Mouse (Mus musculus): ENCODE measurements around the gene Cpsf6. TPM values are rescaled to one million over a fixed set of nuclear protein-coding genes. Genes with fewer than 3 reads are reported as not detected.

The Cpsf6 gene
- polyA plus RNA-seq, 1 experiment from 2014 or later: 150 TPM

- no peak overlapping the region for H3K4me3 ChIP-seq (ENCODE audit: low read depth, low read length)
- no peaks in the 10 kb centered on the region for H3K4me1 ChIP-seq (replicated peaks; ENCODE audit: control insufficient read depth, insufficient read depth, low read length)
- no peaks in the 10 kb centered on the region for H3K9me3 ChIP-seq (ENCODE audit: control insufficient read depth, low read length)
- no peaks in the 10 kb centered on the region for H3K36me3 ChIP-seq (ENCODE audit: control insufficient read depth, insufficient read depth, low read length)
- 89% methylated on average over 2 of the region's 2 CpGs for WGBS
- DNase-seq (ENCODE audit: low spot score) (no peak), ATAC-seq (replicated peaks; ENCODE audit: low FRiP score, low TSS enrichment, low read depth) (no peak)
- H3K27me3 ChIP-seq (replicated peaks; ENCODE audit: control insufficient read depth, insufficient read depth, low read length): no peaks in the 10 kb centered on the region
- H3K4me2 ChIP-seq (ENCODE audit: low read length): no peak overlapping the region
- no peak overlapping the region for H3K27ac ChIP-seq (ENCODE audit: low read depth)
- no peak overlapping the region for H3K9ac ChIP-seq (ENCODE audit: low read length)
Observed at GRCm38 (mm10) chr10:117313133-117313532, 66.7 kb downstream of the Cpsf6 start.

GRCm38 (mm10) chr10:117312168-117312567, 67.6 kb downstream of the Cpsf6 start:
- no peak for DNase-seq (ENCODE audit: low spot score)
- H3K9ac ChIP-seq (ENCODE audit: low read length): no peak overlapping the region

DNA sequence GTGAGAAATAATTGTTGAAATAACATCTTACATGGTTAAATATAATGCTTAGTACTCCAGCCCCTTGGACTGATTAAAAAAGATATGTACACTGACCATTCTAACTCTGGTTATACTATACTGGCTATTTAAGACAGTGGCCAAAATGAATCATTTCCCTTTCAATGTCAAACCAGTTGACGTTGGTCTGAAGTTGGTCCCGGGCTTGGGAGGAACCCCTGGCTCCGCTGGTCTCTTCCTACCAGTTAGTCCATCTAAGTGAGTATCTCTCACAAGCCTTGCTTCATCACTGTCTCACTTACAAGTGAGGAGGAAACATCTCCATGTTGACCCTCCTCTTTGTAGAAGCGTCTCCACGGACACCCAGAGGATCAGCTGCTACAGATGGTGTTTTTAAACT, 75.4 kb downstream of the Cpsf6 start:
- WGBS: 79% methylated on average over 5 of the region's 5 CpGs

More at GRCm38 (mm10) chr10:117312168-117312567, 67.6 kb downstream of the Cpsf6 start:
- H3K27me3 ChIP-seq (replicated peaks; ENCODE audit: control insufficient read depth, insufficient read depth, low read length): no peaks in the 10 kb centered on the region
- 87% methylated on average over 8 of the region's 8 CpGs for whole genome bisulfite sequencing
- ATAC-seq (replicated peaks; ENCODE audit: low FRiP score, low TSS enrichment, low read depth): no peak
- H3K27ac ChIP-seq (ENCODE audit: low read depth): no peak overlapping the region
- no peaks in the 10 kb centered on the region for H3K4me1 ChIP-seq (replicated peaks; ENCODE audit: control insufficient read depth, insufficient read depth, low read length)
- no peaks in the 10 kb centered on the region for H3K36me3 ChIP-seq (ENCODE audit: control insufficient read depth, insufficient read depth, low read length)
- no peaks in the 10 kb centered on the region for H3K9me3 ChIP-seq (ENCODE audit: control insufficient read depth, low read length)
- no peak overlapping the region for H3K4me3 ChIP-seq (ENCODE audit: low read depth, low read length)
- no peak overlapping the region for H3K4me2 ChIP-seq (ENCODE audit: low read length)

DNA sequence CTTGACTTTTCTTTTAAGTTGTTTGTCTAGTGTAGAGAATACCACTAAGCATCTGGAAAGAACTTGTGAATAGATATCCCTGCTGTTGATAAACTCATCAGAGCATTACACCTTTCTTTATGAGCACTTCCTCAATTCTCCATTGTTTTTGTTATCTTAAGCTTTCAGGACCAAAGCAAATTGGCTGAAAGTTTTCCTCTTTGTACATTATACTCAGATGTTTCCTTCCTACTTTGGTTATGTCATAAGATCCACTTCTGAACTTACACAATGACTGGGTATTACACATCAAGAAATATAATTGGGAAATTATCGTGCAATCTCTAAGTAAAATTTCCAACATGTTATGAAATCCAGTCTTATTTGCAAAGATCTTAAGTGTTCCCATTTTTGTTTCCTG, 78.1 kb downstream of the Cpsf6 start:
- Histone ChIP-seq H3K27me3 (replicated peaks; ENCODE audit: control insufficient read depth, insufficient read depth, low read length) (no peaks in the 10 kb centered on the region), H3K4me2 (ENCODE audit: low read length) (no peak overlapping the region), H3K27ac (ENCODE audit: low read depth) (no peak overlapping the region), H3K9me3 (ENCODE audit: control insufficient read depth, low read length) (0 out of 2 replicates have a peak, but pooled peaks cover 2% of the 10 kb centered on the region), H3K36me3 (ENCODE audit: control insufficient read depth, insufficient read depth, low read length) (no peaks in the 10 kb centered on the region), H3K9ac (ENCODE audit: low read length) (no peak overlapping the region), H3K4me1 (replicated peaks; ENCODE audit: control insufficient read depth, insufficient read depth, low read length) (no peaks in the 10 kb centered on the region), H3K4me3 (ENCODE audit: low read depth, low read length) (no peak overlapping the region)
- ATAC-seq (replicated peaks; ENCODE audit: low FRiP score, low TSS enrichment, low read depth): no peak
- WGBS: 95% methylated on average over 1 of the region's 1 CpGs
- DNase-seq (ENCODE audit: low spot score): no peak

More for the DNA sequence above, 75.4 kb downstream of the Cpsf6 start:
- ATAC-seq (replicated peaks; ENCODE audit: low FRiP score, low TSS enrichment, low read depth) (no peak), DNase-seq (ENCODE audit: low spot score) (no peak)
- Histone ChIP-seq H3K4me1 (replicated peaks; ENCODE audit: control insufficient read depth, insufficient read depth, low read length) (no peaks in the 10 kb centered on the region), H3K27me3 (replicated peaks; ENCODE audit: control insufficient read depth, insufficient read depth, low read length) (no peaks in the 10 kb centered on the region), H3K9me3 (ENCODE audit: control insufficient read depth, low read length) (no peaks in the 10 kb centered on the region), H3K27ac (ENCODE audit: low read depth) (no peak overlapping the region), H3K9ac (ENCODE audit: low read length) (no peak overlapping the region), H3K4me2 (ENCODE audit: low read length) (no peak overlapping the region), H3K4me3 (ENCODE audit: low read depth, low read length) (no peak overlapping the region), H3K36me3 (ENCODE audit: control insufficient read depth, insufficient read depth, low read length) (no peaks in the 10 kb centered on the region)

GRCm38 (mm10) chr10:117299901-117300520, 79.8 kb downstream of the Cpsf6 start:
- Histone ChIP-seq H3K4me3 (ENCODE audit: low read depth, low read length) (no peak overlapping the region), H3K36me3 (ENCODE audit: control insufficient read depth, insufficient read depth, low read length) (no peaks in the 10 kb centered on the region), H3K27ac (ENCODE audit: low read depth) (no peak overlapping the region), H3K27me3 (replicated peaks; ENCODE audit: control insufficient read depth, insufficient read depth, low read length) (no peaks in the 10 kb centered on the region), H3K9ac (ENCODE audit: low read length) (no peak overlapping the region), H3K4me1 (replicated peaks; ENCODE audit: control insufficient read depth, insufficient read depth, low read length) (no peaks in the 10 kb centered on the region), H3K9me3 (ENCODE audit: control insufficient read depth, low read length) (0 out of 2 replicates have a peak, but pooled peaks cover 2% of the 10 kb centered on the region), H3K4me2 (ENCODE audit: low read length) (no peak overlapping the region)
- ATAC-seq (replicated peaks; ENCODE audit: low FRiP score, low TSS enrichment, low read depth) (no peak), DNase-seq (ENCODE audit: low spot score) (no peak)
- WGBS: 61% methylated on average over 5 of the region's 5 CpGs

- ATAC-seq (replicated peaks; ENCODE audit: low FRiP score, low TSS enrichment, low read depth): no peak
- no peak overlapping the region for H3K9ac ChIP-seq (ENCODE audit: low read length)
- no peaks in the 10 kb centered on the region for H3K27me3 ChIP-seq (replicated peaks; ENCODE audit: control insufficient read depth, insufficient read depth, low read length)
- H3K36me3 ChIP-seq (ENCODE audit: control insufficient read depth, insufficient read depth, low read length): no peaks in the 10 kb centered on the region
- no peak overlapping the region for H3K4me2 ChIP-seq (ENCODE audit: low read length)
- no peak overlapping the region for H3K27ac ChIP-seq (ENCODE audit: low read depth)
- H3K4me1 ChIP-seq (replicated peaks; ENCODE audit: control insufficient read depth, insufficient read depth, low read length): no peaks in the 10 kb centered on the region
- 0 out of 2 replicates have a peak, but pooled peaks cover 2% of the 10 kb centered on the region for H3K9me3 ChIP-seq (ENCODE audit: control insufficient read depth, low read length)
- WGBS: 69% methylated on average over 4 of the region's 4 CpGs
- DNase-seq (ENCODE audit: low spot score): no peak
- no peak overlapping the region for H3K4me3 ChIP-seq (ENCODE audit: low read depth, low read length)
Observed at GRCm38 (mm10) chr10:117299106-117299505, 80.7 kb downstream of the Cpsf6 start.

- Histone ChIP-seq H3K4me2 (ENCODE audit: low read length) (no peak overlapping the region), H3K9me3 (ENCODE audit: control insufficient read depth, low read length) (0 out of 2 replicates have a peak, but pooled peaks cover 2% of the 10 kb centered on the region), H3K27ac (ENCODE audit: low read depth) (no peak overlapping the region), H3K9ac (ENCODE audit: low read length) (no peak overlapping the region), H3K4me3 (ENCODE audit: low read depth, low read length) (no peak overlapping the region), H3K27me3 (replicated peaks; ENCODE audit: control insufficient read depth, insufficient read depth, low read length) (no peaks in the 10 kb centered on the region), H3K4me1 (replicated peaks; ENCODE audit: control insufficient read depth, insufficient read depth, low read length) (no peaks in the 10 kb centered on the region), H3K36me3 (ENCODE audit: control insufficient read depth, insufficient read depth, low read length) (no peaks in the 10 kb centered on the region)
- WGBS: 78% methylated on average over 6 of the region's 6 CpGs
- DNase-seq (ENCODE audit: low spot score): no peak
- ATAC-seq (replicated peaks; ENCODE audit: low FRiP score, low TSS enrichment, low read depth): no peak
Observed at GRCm38 (mm10) chr10:117298336-117298735, 81.5 kb downstream of the Cpsf6 start.

Other genes starting within 250 kb of the Cpsf6 start
- gene Frs2, start 231.5 kb downstream of the Cpsf6 start, polyA plus RNA-seq (2014; fragmentation: Nextera tagmentation; extraction: Ambion mirVana): 28.0 and 28.9 TPM in 2 replicates
- gene Yeats4, start 155.5 kb downstream of the Cpsf6 start, polyA plus RNA-seq (2014; fragmentation: Nextera tagmentation; extraction: Ambion mirVana): 77.5 and 83.2 TPM in 2 replicates
- gene 9530003J23Rik, start 141.3 kb downstream of the Cpsf6 start, polyA plus RNA-seq (2014; fragmentation: Nextera tagmentation; extraction: Ambion mirVana): not detected in 2 replicates
- gene Lyz2, start 97.7 kb downstream of the Cpsf6 start, polyA plus RNA-seq (2014; fragmentation: Nextera tagmentation; extraction: Ambion mirVana): 60.9 and 69.7 TPM in 2 replicates
- 6.4 and 7.3 TPM in 2 replicates for gene Lyz1, start 87.1 kb downstream of the Cpsf6 start, polyA plus RNA-seq (2014; fragmentation: Nextera tagmentation; extraction: Ambion mirVana)
- 66.6 and 85.8 TPM in 2 replicates for gene Cpm, start 249.5 kb upstream of the Cpsf6 start, polyA plus RNA-seq (2014; fragmentation: Nextera tagmentation; extraction: Ambion mirVana)

Data from intestine, embryonic 14.5 days (tissue).